Mouse (Mus musculus) gastrocnemius, adult 2 months (tissue): ENCODE results near the gene Serinc3. TPM values are rescaled to one million over a fixed set of nuclear protein-coding genes. Genes with fewer than 3 reads are reported as not detected.

Experiments
- DNase-seq: peaks from one replicate; pipeline ENCODE4 v3.0.0; 2022
- H3K27ac ChIP-seq: fragments of 200-600 bp; 2 replicates; pipeline ENCODE4 v1.8.1; 2022; ENCODE audit warnings: mild to moderate bottlenecking
- H3K4me3 ChIP-seq: fragments of 200-600 bp; 2 replicates; pipeline ENCODE4 v1.8.1; 2022; ENCODE audit warnings: mild to moderate bottlenecking, moderate library complexity
- CTCF ChIP-seq: fragments of 200-600 bp; IDR thresholded peaks from 2 replicates; pipeline ENCODE4 v1.8.1; 2022; ENCODE audit warnings: antibody characterized with exemption, mild to moderate bottlenecking, moderate library complexity
- intact Hi-C: fragments of 180-260 bp; cut with DNase I; formaldehyde crosslinking; loops from one replicate; pipeline ENCODE4 v1.15.1; 2025
- total RNA-seq, 2 experiments: library from RNA; stranded (reverse); gene quantifications; 2 replicates each; pipeline ENCODE4 v1.2.3; 2021

Gene Serinc3
- total RNA-seq, 2 experiments from 2014 or later: 118 to 147 TPM

GRCm38 (mm10) chr2:163682344-163682743 is 37.4 kb upstream of the Serinc3 start:
- Histone ChIP-seq H3K4me3 (no peak overlapping the region), H3K27ac (peak overlapping the region; percentile 48; the same call in 1 of the 2 replicates)
- intact Hi-C loops: no loop called here
- DNase-seq: no peak
- no peak for TF ChIP-seq CTCF

GRCm38 (mm10) chr2:163676745-163677144 is 31.8 kb upstream of the Serinc3 start:
- intact Hi-C loops: no loop called here
- TF ChIP-seq CTCF: no peak
- H3K27ac ChIP-seq: peak overlapping the region; percentile 91
- no peak overlapping the region for H3K4me3 ChIP-seq
- DNase-seq: no peak

DNA sequence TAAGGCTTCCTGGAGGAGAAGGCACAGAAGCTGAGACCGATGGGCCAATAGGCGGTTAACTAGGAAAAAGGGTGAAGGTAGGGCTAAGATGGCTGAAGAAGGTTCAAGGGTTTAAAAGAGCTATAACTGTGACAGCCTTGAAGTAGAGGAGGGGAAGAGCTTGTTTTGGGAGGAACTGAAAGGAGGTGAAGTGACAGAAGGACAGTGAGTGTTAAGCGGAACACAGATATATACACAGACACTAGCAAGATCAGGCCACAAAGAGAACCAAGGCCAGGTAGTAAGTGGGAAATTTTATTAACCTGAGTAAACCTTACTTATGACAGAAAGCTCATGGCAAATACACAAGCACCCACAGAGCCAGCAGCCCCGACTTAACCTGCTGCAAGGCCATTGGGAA is 31.4 kb upstream of the Serinc3 start:
- TF ChIP-seq CTCF: no peak
- DNase-seq: no peak
- Histone ChIP-seq H3K27ac (peak overlapping the region; percentile 91), H3K4me3 (no peak overlapping the region)
- intact Hi-C loops: no loop called here

- Histone ChIP-seq H3K27ac (peak overlapping the region; percentile 91), H3K4me3 (peak overlapping the region; percentile 47)
- intact Hi-C loops: no loop called here
- TF ChIP-seq CTCF: no peak
- no peak for DNase-seq
These were observed 30.7 kb upstream of the Serinc3 start for GRCm38 (mm10) chr2:163675662-163676061.

GRCm38 (mm10) chr2:163675144-163675619 is 30.3 kb upstream of the Serinc3 start:
- H3K4me3 ChIP-seq: peak overlapping the region; percentile 47
- peak overlapping the region; percentile 91 for H3K27ac ChIP-seq
- peak; percentile 61 for DNase-seq
- TF ChIP-seq CTCF: no peak
- intact Hi-C loops: no loop called here

- Histone ChIP-seq H3K4me3 (no peak overlapping the region), H3K27ac (peak overlapping the region; percentile 91)
- TF ChIP-seq CTCF: no peak
- no peak for DNase-seq
- intact Hi-C loops: no loop called here
These were observed 29.5 kb upstream of the Serinc3 start for GRCm38 (mm10) chr2:163674397-163674796.

- H3K4me3 ChIP-seq: no peak overlapping the region
- no peak for DNase-seq
- intact Hi-C loops: no loop called here
- peak overlapping the region; percentile 73 for H3K27ac ChIP-seq
- TF ChIP-seq CTCF: no peak
These were observed 26.1 kb upstream of the Serinc3 start for GRCm38 (mm10) chr2:163670872-163671594.

- intact Hi-C loops: no loop called here
- Histone ChIP-seq H3K27ac (no peak overlapping the region), H3K4me3 (no peak overlapping the region)
- DNase-seq: no peak
- TF ChIP-seq CTCF: no peak
These were observed 22.1 kb upstream of the Serinc3 start for GRCm38 (mm10) chr2:163667045-163667444.

DNA sequence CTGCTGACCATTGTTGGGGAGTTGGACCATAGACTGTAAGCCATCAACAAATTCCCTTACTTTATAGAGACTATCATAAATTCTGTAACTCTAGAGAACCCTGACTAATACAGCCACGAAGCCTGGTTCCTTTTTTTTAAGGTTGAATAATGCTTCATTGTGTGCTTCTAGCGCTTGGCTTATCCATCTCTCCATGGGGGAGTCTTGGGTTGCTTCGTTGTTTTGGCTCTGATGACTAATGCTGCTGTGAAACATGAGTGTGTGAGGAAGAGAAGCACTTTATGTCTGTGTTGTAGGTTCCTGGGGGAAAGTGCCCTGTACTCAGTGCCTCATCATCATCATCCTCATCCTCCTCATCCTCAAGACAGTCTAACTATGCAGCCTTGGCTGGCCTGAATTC is 19.0 kb upstream of the Serinc3 start:
- H3K27ac ChIP-seq: peak overlapping the region; percentile 95

DNA sequence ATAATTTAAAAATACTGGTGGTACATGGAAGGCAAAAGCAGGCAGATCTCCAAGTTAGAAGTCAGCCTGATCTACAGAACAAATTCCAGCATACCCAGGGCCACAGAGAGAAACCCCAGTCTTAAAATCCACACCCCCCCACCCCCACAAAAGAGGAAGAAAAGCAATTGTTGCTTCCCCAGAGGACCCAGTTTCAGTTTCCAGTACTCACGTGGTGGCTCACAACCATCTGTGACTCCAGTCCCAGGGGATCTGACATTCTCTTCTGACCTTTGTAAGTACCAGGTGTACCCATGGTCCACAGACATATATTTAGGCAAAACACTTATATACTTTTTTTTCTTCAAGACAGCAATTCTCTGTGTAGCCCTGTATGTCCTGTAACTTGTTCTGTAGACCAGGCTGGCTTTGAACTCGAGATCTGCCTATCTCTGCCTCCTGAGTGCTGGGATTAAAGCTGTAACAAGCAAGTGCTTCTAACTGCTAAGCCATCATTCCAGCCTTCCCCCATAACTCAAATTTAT is 17.8 kb upstream of the Serinc3 start:
- TF ChIP-seq CTCF: no peak
- no peak for DNase-seq
- Histone ChIP-seq H3K27ac (peak overlapping the region; percentile 95), H3K4me3 (no peak overlapping the region; the same call in 1 of the 2 replicates)
- intact Hi-C loops: no loop called here

More for the DNA sequence above, 19.0 kb upstream of the Serinc3 start:
- no peak for TF ChIP-seq CTCF
- intact Hi-C loops: no loop called here
- H3K4me3 ChIP-seq: no peak overlapping the region
- DNase-seq: no peak

DNA sequence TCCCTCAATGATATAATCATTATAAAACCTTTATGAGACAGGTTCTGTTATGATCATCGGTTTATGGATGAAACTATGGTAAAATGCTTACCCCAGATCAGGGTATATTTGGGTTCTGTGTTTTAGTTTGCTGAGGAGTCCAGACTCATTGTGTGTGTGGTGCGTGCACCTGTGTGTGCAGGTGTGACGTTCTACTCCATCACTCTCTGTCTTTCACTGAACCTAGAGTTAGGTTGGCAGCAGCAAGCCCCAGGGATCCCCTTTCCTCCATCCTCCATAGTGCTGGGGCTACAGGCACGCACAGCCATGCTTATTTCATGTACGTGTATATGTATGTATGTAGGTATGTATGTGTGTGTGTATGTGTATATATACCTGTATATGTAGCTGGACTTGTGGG is 17.1 kb upstream of the Serinc3 start:
- intact Hi-C loops: no loop called here
- no peak for DNase-seq
- Histone ChIP-seq H3K4me3 (peak overlapping the region; percentile 54), H3K27ac (peak overlapping the region; percentile 95)
- no peak for TF ChIP-seq CTCF

DNA sequence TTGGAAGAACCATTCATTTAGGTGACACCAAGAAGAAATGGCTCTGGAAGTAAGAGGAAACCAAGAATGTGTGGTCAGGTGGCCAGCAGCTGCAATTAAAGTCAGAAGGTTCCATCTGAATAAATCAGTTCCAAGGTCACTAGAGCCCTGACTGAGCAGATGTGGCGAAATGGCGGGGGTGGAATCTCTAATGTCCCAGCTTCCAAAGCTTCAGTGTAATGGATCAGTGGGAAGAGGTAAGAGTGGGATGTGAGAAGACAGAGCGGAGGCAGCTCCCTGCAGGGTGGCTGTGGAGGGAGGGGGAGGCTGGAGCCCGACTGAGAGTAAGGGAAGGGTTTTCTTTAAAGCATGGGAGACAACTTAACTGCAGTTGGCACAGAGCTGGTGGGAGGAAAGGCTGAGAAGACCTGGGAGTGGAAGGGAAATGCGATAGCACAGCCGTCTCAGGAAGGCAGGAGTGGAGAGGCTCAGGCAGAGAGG is 16.5 kb upstream of the Serinc3 start:
- intact Hi-C loops: no loop called here
- H3K4me3 ChIP-seq: peak overlapping the region; percentile 54
- peak overlapping the region; percentile 95 for H3K27ac ChIP-seq
- no peak for TF ChIP-seq CTCF
- DNase-seq: peak; percentile 66

GRCm38 (mm10) chr2:163660103-163660701 is 15.3 kb upstream of the Serinc3 start:
- no peak for DNase-seq
- intact Hi-C loops: no loop called here
- H3K27ac ChIP-seq: peak overlapping the region; percentile 95
- H3K4me3 ChIP-seq: no peak overlapping the region
- no peak for TF ChIP-seq CTCF
